Mouse (Mus musculus) G1E (cell line): Measurements from ENCODE around the gene Dhx57. TPM values are rescaled to one million over a fixed set of nuclear protein-coding genes. Genes with fewer than 3 reads are reported as not detected.

Experiments used
- ATAC-seq: 2 replicates; pipeline ENCODE4 v1.8.0; 2016; ENCODE audit warnings: mild to moderate bottlenecking; ENCODE audit not compliant: insufficient number of reproducible peaks, poor library complexity, low FRiP score, severe bottlenecking; ENCODE audit errors: extremely low read depth
- DNase-seq: peaks from one replicate; pipeline ENCODE4 v3.0.0; 2012; ENCODE audit warnings: low spot score
- H3K27me3 ChIP-seq: 2 replicates; pipeline ENCODE4 v1.6.1; 2012; ENCODE audit warnings: mild to moderate bottlenecking, low read length, inconsistent platforms; ENCODE audit not compliant: insufficient read depth
- H3K36me3 ChIP-seq: replicated peaks from 2 replicates; pipeline ENCODE3; 2012; ENCODE audit warnings: mild to moderate bottlenecking, inconsistent platforms
- H3K4me1 ChIP-seq: 2 replicates; pipeline ENCODE4 v1.6.1; 2012; ENCODE audit warnings: low read depth, low read length, inconsistent platforms, mixed read lengths; ENCODE audit not compliant: insufficient read depth
- H3K4me3 ChIP-seq: 2 replicates; pipeline ENCODE4 v1.5.1; 2012; ENCODE audit warnings: low read depth, mild to moderate bottlenecking, inconsistent platforms, low read length, moderate library complexity, mixed read lengths
- H3K9me3 ChIP-seq: replicated peaks from 2 replicates; pipeline ENCODE4 v1.6.1; 2012; ENCODE audit warnings: inconsistent platforms
- CTCF ChIP-seq: IDR thresholded peaks from 2 replicates; pipeline ENCODE4 v1.5.1; 2012; ENCODE audit warnings: low read depth, low read length, inconsistent platforms, mixed read lengths
- GATA1 ChIP-seq: IDR thresholded peaks from 2 replicates; pipeline ENCODE4 v1.6.1; 2012; ENCODE audit warnings: borderline replicate concordance, low read length, inconsistent platforms, mixed read lengths
- GATA2 ChIP-seq: IDR thresholded peaks from 2 replicates; pipeline ENCODE4 v1.6.1; 2012; ENCODE audit warnings: low read depth, low read length, inconsistent platforms, borderline replicate concordance
- POLR2AphosphoS5 ChIP-seq: IDR thresholded peaks from 2 replicates; pipeline ENCODE4 v1.6.1; 2012; ENCODE audit warnings: low read depth, low read length, inconsistent platforms; ENCODE audit not compliant: insufficient replicate concordance
- TAL1 ChIP-seq: conservative IDR thresholded peaks from 2 replicates; pipeline ENCODE4 v1.6.1; 2012; ENCODE audit warnings: low read depth, low read length, inconsistent platforms, mixed read lengths
- polyA plus RNA-seq: library from polyadenylated mRNA; stranded (reverse); fragments of >175 nt; gene quantifications from 2 replicates; pipeline ENCODE4 v1.2.3, GENCODE M21; 2012
- total RNA-seq, 2 experiments: library from RNA; stranded (forward) in 1 of 2; stranded (reverse) in 1 of 2; fragments of 200-1000 nt in 1 of 2; fragments of >200 nt in 1 of 2; fragmentation: Nextera tagmentation in 1 of 2; gene quantifications; 2 replicates each; pipeline ENCODE4 v1.2.3; 2014 to 2017

The Dhx57 gene
- total and polyA plus RNA-seq, 3 experiments = 7.7 to 29.0 (median 15.7) TPM

DNA sequence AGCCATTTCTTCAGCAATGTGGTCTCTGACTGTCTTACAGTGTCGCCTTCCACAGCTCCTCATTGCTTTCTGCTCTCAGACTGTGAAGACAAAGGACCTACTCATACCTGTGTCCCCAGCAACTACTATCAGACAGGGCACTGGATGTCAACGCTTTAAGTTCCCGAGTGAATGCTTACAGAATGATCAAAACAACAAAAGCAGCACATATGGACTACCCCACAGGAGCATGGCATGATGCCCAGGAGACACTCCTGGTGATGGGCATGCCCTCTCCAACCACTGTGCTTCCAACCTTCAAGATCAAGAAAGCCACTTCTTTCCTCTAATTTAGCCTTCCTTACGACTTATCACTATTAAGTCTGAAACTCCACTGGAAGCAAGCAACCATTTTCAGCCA is 23.2 kb downstream of the Dhx57 start:
- H3K4me3 ChIP-seq = no peak overlapping the region
- no peaks in the 10 kb centered on the region for H3K27me3 ChIP-seq
- peaks cover 76% of the 10 kb centered on the region for H3K36me3 ChIP-seq
- DNase-seq (no peak), ATAC-seq (no peak)
- TF ChIP-seq POLR2AphosphoS5 = no peak
- no peak for TF ChIP-seq TAL1
- TF ChIP-seq GATA2 = no peak
- no peak for TF ChIP-seq GATA1
- no peak for TF ChIP-seq CTCF
- no peaks in the 10 kb centered on the region for H3K4me1 ChIP-seq
- no peaks in the 10 kb centered on the region for H3K9me3 ChIP-seq

DNA sequence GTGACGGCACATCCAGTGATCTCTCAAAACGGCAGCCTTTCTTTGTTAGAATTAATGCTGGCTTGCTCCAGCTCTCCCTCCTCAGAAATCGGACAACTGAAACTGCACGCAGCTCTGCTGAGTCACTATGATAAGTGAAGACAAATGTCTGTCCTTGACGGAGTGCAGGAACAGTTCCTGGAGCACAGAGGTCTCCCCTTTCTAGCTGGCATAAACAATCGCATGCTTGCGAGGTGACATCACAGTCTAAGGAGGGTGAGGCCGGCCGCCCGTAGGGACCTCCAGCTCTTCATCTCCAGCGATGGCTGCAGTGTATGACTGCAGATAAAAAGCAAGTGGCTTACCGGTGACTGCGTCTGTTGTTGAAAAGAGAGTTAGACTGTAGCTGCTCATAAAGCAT is 35.1 kb downstream of the Dhx57 start:
- Histone ChIP-seq H3K27me3 (no peaks in the 10 kb centered on the region), H3K4me3 (no peak overlapping the region), H3K36me3 (peaks cover 89% of the 10 kb centered on the region), H3K4me1 (peaks cover 3% of the 10 kb centered on the region; the same call in 1 of the 2 replicates), H3K9me3 (no peaks in the 10 kb centered on the region; the same call in 1 of the 2 replicates)
- ATAC-seq (peak; percentile 49), DNase-seq (no peak)
- no peak for TF ChIP-seq GATA2
- TF ChIP-seq TAL1 = no peak
- TF ChIP-seq POLR2AphosphoS5 = no peak
- TF ChIP-seq CTCF = no peak

DNA sequence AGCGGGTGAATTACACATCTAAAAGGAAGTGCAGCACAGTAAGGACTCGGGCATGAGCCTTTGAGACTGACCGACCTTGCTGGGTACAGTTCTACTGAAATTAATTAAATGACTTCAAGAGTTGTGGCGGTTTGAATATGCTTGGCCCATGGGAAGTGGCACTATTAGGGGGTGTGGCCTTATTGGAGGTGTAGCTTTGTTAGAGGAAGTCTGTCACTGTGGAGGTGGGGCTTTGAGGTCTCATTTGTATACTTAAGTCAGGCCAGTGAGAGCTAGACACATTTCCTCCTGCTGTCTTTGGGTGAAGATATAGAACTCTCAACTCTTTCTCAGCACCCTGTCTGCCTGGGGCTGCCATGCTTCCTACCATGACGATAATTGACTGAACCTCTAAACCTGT is 35.9 kb downstream of the Dhx57 start:
- DNase-seq (no peak), ATAC-seq (no peak)
- Histone ChIP-seq H3K4me1 (peaks cover 3% of the 10 kb centered on the region; the same call in 1 of the 2 replicates), H3K27me3 (no peaks in the 10 kb centered on the region), H3K4me3 (no peak overlapping the region), H3K9me3 (no peaks in the 10 kb centered on the region; the same call in 1 of the 2 replicates), H3K36me3 (peaks cover 91% of the 10 kb centered on the region)
- no peak for TF ChIP-seq CTCF
- no peak for TF ChIP-seq POLR2AphosphoS5
- TF ChIP-seq TAL1 = no peak
- no peak for TF ChIP-seq GATA1
- no peak for TF ChIP-seq GATA2

DNA sequence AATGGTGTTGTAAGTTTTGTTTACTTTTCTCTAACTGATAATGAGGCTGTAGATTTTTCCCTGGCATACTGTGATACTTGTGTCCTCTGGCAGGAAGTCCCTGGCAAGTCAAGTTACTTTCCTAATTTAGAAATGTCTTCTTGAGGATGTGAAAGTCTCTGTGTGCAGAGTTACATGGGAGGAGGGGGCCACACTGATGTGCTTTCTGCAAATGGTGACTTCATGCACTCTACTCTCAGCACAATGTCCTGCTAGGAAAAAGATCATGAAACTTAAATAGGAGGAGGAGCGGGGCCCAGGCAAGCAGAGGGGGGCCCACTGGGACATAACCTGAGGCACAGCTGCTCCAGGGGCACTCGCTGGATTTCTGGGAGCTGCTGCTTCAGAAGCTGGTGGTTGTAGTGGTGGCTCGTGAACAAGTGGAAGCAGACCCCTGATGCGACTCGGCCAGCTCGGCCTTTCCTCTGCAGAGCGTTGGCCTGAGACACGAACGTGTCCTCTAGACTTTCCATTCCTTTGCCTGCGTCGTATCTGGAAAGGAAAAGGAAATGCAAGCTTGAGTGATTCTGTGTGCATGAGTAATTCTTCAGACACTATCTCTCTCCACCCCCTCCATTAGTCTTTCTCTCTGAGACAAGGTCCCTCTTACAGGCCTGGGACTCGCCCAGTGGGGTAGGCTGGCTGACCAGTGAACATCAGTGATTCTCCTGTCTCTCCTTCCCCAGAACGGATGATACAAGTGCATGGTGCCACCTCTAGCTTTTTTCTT is 37.3 kb downstream of the Dhx57 start:
- no peak overlapping the region for H3K4me3 ChIP-seq
- no peaks in the 10 kb centered on the region; the same call in 1 of the 2 replicates for H3K9me3 ChIP-seq
- H3K4me1 ChIP-seq = peaks cover 3% of the 10 kb centered on the region; the same call in 1 of the 2 replicates
- no peak for DNase-seq
- ATAC-seq = no peak
- no peak for TF ChIP-seq GATA1
- TF ChIP-seq GATA2 = no peak
- TF ChIP-seq CTCF = no peak
- TF ChIP-seq TAL1 = no peak
- TF ChIP-seq POLR2AphosphoS5 = no peak
- H3K36me3 ChIP-seq = peaks cover 88% of the 10 kb centered on the region
- H3K27me3 ChIP-seq = no peaks in the 10 kb centered on the region

DNA sequence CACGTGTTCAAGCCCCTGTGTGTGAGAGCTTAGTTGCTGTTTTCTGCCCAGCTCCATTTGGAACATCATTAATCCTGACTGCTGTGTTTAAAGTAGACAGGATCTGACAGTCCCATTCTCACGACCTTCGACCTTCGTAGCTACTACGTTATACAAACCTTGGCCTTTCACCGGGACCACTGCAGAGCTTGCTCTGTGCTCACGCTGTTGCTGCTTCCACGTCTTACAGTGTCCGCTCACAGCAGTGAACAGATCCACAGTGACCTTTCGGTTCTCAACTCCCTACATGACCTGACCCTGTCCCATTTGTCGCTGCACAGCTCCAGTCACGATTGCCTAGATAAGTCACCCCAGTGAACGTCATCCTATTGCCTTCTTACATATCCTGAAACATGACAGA is 47.2 kb downstream of the Dhx57 start:
- ATAC-seq = no peak
- no peaks in the 10 kb centered on the region for H3K27me3 ChIP-seq
- peaks cover 17% of the 10 kb centered on the region for H3K4me1 ChIP-seq
- no peaks in the 10 kb centered on the region for H3K9me3 ChIP-seq
- TF ChIP-seq CTCF (no peak), GATA1 (no peak), GATA2 (no peak), TAL1 (no peak)
- DNase-seq = no peak
- H3K4me3 ChIP-seq = no peak overlapping the region
- H3K36me3 ChIP-seq = peaks cover 84% of the 10 kb centered on the region

DNA sequence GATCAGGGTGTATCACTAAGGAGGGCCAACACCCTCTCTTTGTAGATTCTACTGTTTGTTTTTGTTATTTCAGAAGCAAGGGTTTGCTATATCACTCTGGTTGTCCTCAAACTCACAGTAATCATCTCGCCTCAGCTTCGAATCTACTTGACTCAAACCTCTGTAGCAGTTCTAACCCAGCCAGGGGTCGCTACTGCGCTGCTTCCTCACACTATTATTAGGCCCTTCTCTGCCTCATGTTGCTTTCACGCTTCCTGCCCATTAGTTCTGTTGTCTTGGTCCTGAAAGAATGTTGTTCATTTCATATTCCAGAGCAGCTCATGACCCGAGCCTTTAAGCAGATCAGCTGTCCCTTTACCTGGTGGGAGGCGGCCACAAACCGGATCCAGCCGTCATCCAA is 48.7 kb downstream of the Dhx57 start:
- H3K9me3 ChIP-seq = no peaks in the 10 kb centered on the region
- H3K4me1 ChIP-seq = peaks cover 23% of the 10 kb centered on the region
- peaks cover 73% of the 10 kb centered on the region for H3K36me3 ChIP-seq
- DNase-seq (no peak), ATAC-seq (no peak)
- TF ChIP-seq CTCF (no peak), GATA2 (no peak), POLR2AphosphoS5 (no peak), GATA1 (no peak), TAL1 (no peak)
- H3K4me3 ChIP-seq = no peak overlapping the region
- H3K27me3 ChIP-seq = no peaks in the 10 kb centered on the region
